Mouse (Mus musculus) C2C12 (cell line): ENCODE data around the gene Acot1.

ENCODE experiments used
- CTCF ChIP-seq: IDR thresholded peaks from one replicate; pipeline ENCODE4 v1.5.1; 2011; ENCODE audit not compliant: control insufficient read depth, insufficient read depth, insufficient read length
- MAX ChIP-seq: IDR thresholded peaks from one replicate; pipeline ENCODE4 v1.6.1; 2011; ENCODE audit warnings: mild to moderate bottlenecking, control low read depth
- MYOG ChIP-seq: IDR thresholded peaks from one replicate; pipeline ENCODE4 v1.6.1; 2011; ENCODE audit not compliant: control insufficient read depth, insufficient read length; ENCODE audit errors: extremely low read depth

GRCm38 (mm10) chr12:84013130-84013529 is 3.8 kb downstream of the Acot1 start:
- no peak for TF ChIP-seq CTCF
- TF ChIP-seq MAX: no peak
- TF ChIP-seq MYOG: no peak
